Mouse (Mus musculus): ENCODE measurements at regions not wholly inside any gene's neighbourhood (a gene's known extent, or its start where the extent isn't known, plus 50 kb on each side); places are given as distances from the start of the nearest gene placed in this dataset.

GRCm38 (mm10) chr19:28732998-28733397 is 53.1 kb upstream of the Glis3 start:
- no peak for DNase-seq

- DNase-seq = no peak
Observed at GRCm38 (mm10) chr19:28733781-28734180, 53.9 kb upstream of the Glis3 start.

GRCm38 (mm10) chr19:28743176-28743793 is 63.4 kb upstream of the Glis3 start:
- DNase-seq = no peak

- no peak for DNase-seq
Observed at GRCm38 (mm10) chr19:28745105-28745504, 65.2 kb upstream of the Glis3 start.

GRCm38 (mm10) chr19:28745534-28745933 is 65.7 kb upstream of the Glis3 start:
- DNase-seq = no peak

- no peak for DNase-seq
Observed at GRCm38 (mm10) chr19:28751091-28751490, 71.2 kb upstream of the Glis3 start.

- peak; percentile 69 to 70 for DNase-seq
Observed at GRCm38 (mm10) chr19:28758854-28759253, 76.0 kb upstream of the Slc1a1 start.

GRCm38 (mm10) chr19:28764795-28765360 is 70.0 kb upstream of the Slc1a1 start:
- no peak for DNase-seq

GRCm38 (mm10) chr19:28768218-28768617 is 66.6 kb upstream of the Slc1a1 start:
- DNase-seq = no peak

GRCm38 (mm10) chr19:28770419-28770818 is 64.4 kb upstream of the Slc1a1 start:
- DNase-seq = no peak

GRCm38 (mm10) chr19:28771836-28772235 is 63.0 kb upstream of the Slc1a1 start:
- no peak for DNase-seq

- DNase-seq = no peak
Observed at GRCm38 (mm10) chr19:28772840-28773570, 61.8 kb upstream of the Slc1a1 start.

- no peak for DNase-seq
Observed at GRCm38 (mm10) chr19:28776868-28777267, 58.0 kb upstream of the Slc1a1 start.

- DNase-seq = no peak
Observed at GRCm38 (mm10) chr19:28777674-28778073, 57.2 kb upstream of the Slc1a1 start.

- DNase-seq = no peak
Observed at GRCm38 (mm10) chr19:28778386-28778785, 56.5 kb upstream of the Slc1a1 start.

GRCm38 (mm10) chr19:28781971-28782370 is 52.9 kb upstream of the Slc1a1 start:
- no peak for DNase-seq
